Mouse (Mus musculus) midbrain, embryonic 12.5 days (tissue): ENCODE measurements around the gene Fkbp6. TPM values are rescaled to one million over a fixed set of nuclear protein-coding genes. Genes with fewer than 3 reads are reported as not detected.

Experiments
- ATAC-seq: fragments of 200-750 bp; cut with Nextera tagmentation; 2 replicates; pipeline ENCODE4 v1.8.0; 2017; ENCODE audit warnings: low read depth, moderate TSS enrichment, moderate library complexity; ENCODE audit not compliant: low FRiP score
- H3K27ac ChIP-seq: fragments of 300-500 bp; sonication (generic); replicated peaks from 2 replicates; pipeline ENCODE4 v1.5.1; 2016; ENCODE audit warnings: mild to moderate bottlenecking
- H3K27me3 ChIP-seq: fragments of 300-500 bp; sonication (generic); 2 replicates; pipeline ENCODE4 v1.6.1; 2016; ENCODE audit warnings: mild to moderate bottlenecking
- H3K36me3 ChIP-seq: fragments of 300-500 bp; sonication (generic); 2 replicates; pipeline ENCODE4 v1.6.1; 2016
- H3K4me1 ChIP-seq: fragments of 300-500 bp; sonication (generic); 2 replicates; pipeline ENCODE4 v1.6.1; 2016
- H3K4me2 ChIP-seq: fragments of 300-500 bp; sonication (generic); replicated peaks from 2 replicates; pipeline ENCODE4 v1.6.1; 2016; ENCODE audit warnings: mild to moderate bottlenecking, moderate library complexity
- H3K4me3 ChIP-seq: fragments of 300-500 bp; sonication (generic); 2 replicates; pipeline ENCODE4 v1.5.1; 2016; ENCODE audit warnings: mild to moderate bottlenecking
- H3K9ac ChIP-seq: fragments of 300-500 bp; sonication (generic); replicated peaks from 2 replicates; pipeline ENCODE4 v1.6.1; 2016; ENCODE audit warnings: mild to moderate bottlenecking, moderate library complexity
- H3K9me3 ChIP-seq: fragments of 300-500 bp; sonication (generic); 2 replicates; pipeline ENCODE4 v1.6.1; 2016; ENCODE audit warnings: mild to moderate bottlenecking
- WGBS: fragments of 180-500 bp; shearing (Covaris S2); methylation state at CpG from one replicate; pipeline ENCODE4 v1.1.7; 2016; 5-methylcytosine and 5-hydroxymethylcytosine counted together
- polyA plus RNA-seq: library from polyadenylated mRNA; unstranded; fragments of >200 nt; fragmentation: Nextera tagmentation; extraction: Ambion mirVana; gene quantifications from 2 replicates; pipeline ENCODE4 v1.2.1, GENCODE M21; 2016

Gene Fkbp6
- polyA plus RNA-seq, 1 experiment from 2014 or later = not detected

- Histone ChIP-seq H3K36me3 (no peaks in the 10 kb centered on the region), H3K27ac (no peak overlapping the region), H3K9ac (no peak overlapping the region), H3K4me3 (no peak overlapping the region), H3K4me2 (no peak overlapping the region), H3K4me1 (peaks cover 26% of the 10 kb centered on the region), H3K27me3 (no peaks in the 10 kb centered on the region), H3K9me3 (no peaks in the 10 kb centered on the region)
- ATAC-seq = no peak
- WGBS = 91% methylated on average over 4 of the region's 4 CpGs
Observed at GRCm38 (mm10) chr5:135270361-135270760, 79.5 kb downstream of the Fkbp6 start.

DNA sequence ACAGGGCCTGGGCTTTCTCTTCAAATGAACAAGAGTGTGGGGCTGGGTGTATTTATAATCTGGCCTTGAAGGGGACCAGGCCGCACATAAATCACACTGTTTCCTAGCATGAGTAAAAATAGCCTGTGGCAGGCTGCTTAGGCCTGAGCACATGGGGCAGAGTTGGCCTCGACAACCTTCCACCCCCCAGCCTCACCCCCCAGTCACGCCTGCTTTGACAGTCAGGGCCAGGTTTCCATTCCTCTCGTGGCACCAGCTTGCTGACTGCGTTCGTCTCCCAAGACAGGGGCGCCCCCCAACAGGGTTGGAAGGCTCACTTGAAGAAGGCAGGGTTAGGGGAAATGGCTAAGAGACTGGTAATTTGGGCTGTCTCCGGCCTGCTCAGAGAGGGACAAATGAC is 80.4 kb downstream of the Fkbp6 start:
- Histone ChIP-seq H3K9ac (no peak overlapping the region), H3K4me1 (peaks cover 20% of the 10 kb centered on the region), H3K4me3 (no peak overlapping the region), H3K4me2 (no peak overlapping the region), H3K27ac (no peak overlapping the region), H3K36me3 (no peaks in the 10 kb centered on the region), H3K9me3 (no peaks in the 10 kb centered on the region), H3K27me3 (no peaks in the 10 kb centered on the region)
- WGBS = 85% methylated on average over 8 of the region's 8 CpGs
- ATAC-seq = no peak

GRCm38 (mm10) chr5:135264548-135264947 is 85.3 kb downstream of the Fkbp6 start:
- Histone ChIP-seq H3K9ac (no peak overlapping the region), H3K4me2 (no peak overlapping the region), H3K36me3 (no peaks in the 10 kb centered on the region), H3K27ac (peak overlapping the region; percentile 56), H3K9me3 (no peaks in the 10 kb centered on the region), H3K4me3 (no peak overlapping the region), H3K27me3 (0 out of 2 replicates have a peak, but pooled peaks cover 3% of the 10 kb centered on the region), H3K4me1 (peaks cover 22% of the 10 kb centered on the region)
- 50% methylated on average over 9 of the region's 9 CpGs for WGBS
- no peak for ATAC-seq

GRCm38 (mm10) chr5:135263866-135264503 is 85.9 kb downstream of the Fkbp6 start:
- Histone ChIP-seq H3K9ac (no peak overlapping the region), H3K9me3 (no peaks in the 10 kb centered on the region), H3K4me2 (peak overlapping the region; percentile 28), H3K4me3 (no peak overlapping the region), H3K4me1 (peaks cover 23% of the 10 kb centered on the region), H3K27ac (peak overlapping the region; percentile 56), H3K27me3 (0 out of 2 replicates have a peak, but pooled peaks cover 3% of the 10 kb centered on the region), H3K36me3 (no peaks in the 10 kb centered on the region)
- WGBS = 22% methylated on average over 17 of the region's 17 CpGs
- ATAC-seq = peak; percentile 71

GRCm38 (mm10) chr5:135258280-135259150 is 91.3 kb downstream of the Fkbp6 start:
- H3K9ac ChIP-seq = peak overlapping the region; percentile 45
- peak overlapping the region; percentile 47 for H3K4me2 ChIP-seq
- peak overlapping the region; percentile 21 for H3K4me3 ChIP-seq
- H3K27ac ChIP-seq = peak overlapping the region; percentile 89
- peaks cover 7% of the 10 kb centered on the region; the same call in 1 of the 2 replicates for H3K9me3 ChIP-seq
- ATAC-seq = no peak
- 9% methylated on average over 30 of the region's 30 CpGs for WGBS
- H3K4me1 ChIP-seq = peaks cover 33% of the 10 kb centered on the region
- 0 out of 2 replicates have a peak, but pooled peaks cover 3% of the 10 kb centered on the region for H3K27me3 ChIP-seq
- H3K36me3 ChIP-seq = no peaks in the 10 kb centered on the region

DNA sequence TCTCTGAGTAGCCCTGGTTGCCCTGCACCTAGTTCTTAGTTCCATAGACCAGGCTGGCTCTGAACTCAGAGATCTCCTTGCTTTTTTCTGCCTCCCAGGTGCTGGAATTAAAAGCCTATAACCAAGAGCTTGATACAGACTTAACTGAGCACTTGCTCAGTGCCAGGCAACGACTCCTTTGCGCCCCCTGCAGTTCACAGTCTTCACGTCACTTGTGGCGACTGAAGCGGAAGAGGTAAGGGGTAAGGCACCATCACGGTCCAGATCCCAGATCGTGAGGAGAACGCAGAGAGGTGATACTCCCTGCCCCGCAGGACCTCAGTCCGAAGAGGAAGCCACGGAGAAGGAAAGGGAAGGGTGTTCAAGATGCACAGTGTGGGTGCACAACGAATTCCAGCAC is 92.3 kb downstream of the Fkbp6 start:
- Histone ChIP-seq H3K9ac (no peak overlapping the region), H3K9me3 (peaks cover 7% of the 10 kb centered on the region; the same call in 1 of the 2 replicates), H3K4me3 (no peak overlapping the region), H3K4me2 (no peak overlapping the region), H3K27ac (peak overlapping the region; percentile 89; the same call in 1 of the 2 replicates), H3K27me3 (0 out of 2 replicates have a peak, but pooled peaks cover 3% of the 10 kb centered on the region), H3K4me1 (peaks cover 41% of the 10 kb centered on the region), H3K36me3 (no peaks in the 10 kb centered on the region)
- ATAC-seq = no peak
- WGBS = 83% methylated on average over 12 of the region's 12 CpGs

- Histone ChIP-seq H3K36me3 (no peaks in the 10 kb centered on the region), H3K9me3 (peaks cover 7% of the 10 kb centered on the region; the same call in 1 of the 2 replicates), H3K27ac (no peak overlapping the region), H3K9ac (no peak overlapping the region), H3K4me1 (peaks cover 45% of the 10 kb centered on the region), H3K4me2 (no peak overlapping the region), H3K4me3 (no peak overlapping the region), H3K27me3 (0 out of 2 replicates have a peak, but pooled peaks cover 3% of the 10 kb centered on the region)
- ATAC-seq = no peak
- 95% methylated on average over 3 of the region's 3 CpGs for WGBS
Observed at GRCm38 (mm10) chr5:135256166-135256565, 93.7 kb downstream of the Fkbp6 start.

DNA sequence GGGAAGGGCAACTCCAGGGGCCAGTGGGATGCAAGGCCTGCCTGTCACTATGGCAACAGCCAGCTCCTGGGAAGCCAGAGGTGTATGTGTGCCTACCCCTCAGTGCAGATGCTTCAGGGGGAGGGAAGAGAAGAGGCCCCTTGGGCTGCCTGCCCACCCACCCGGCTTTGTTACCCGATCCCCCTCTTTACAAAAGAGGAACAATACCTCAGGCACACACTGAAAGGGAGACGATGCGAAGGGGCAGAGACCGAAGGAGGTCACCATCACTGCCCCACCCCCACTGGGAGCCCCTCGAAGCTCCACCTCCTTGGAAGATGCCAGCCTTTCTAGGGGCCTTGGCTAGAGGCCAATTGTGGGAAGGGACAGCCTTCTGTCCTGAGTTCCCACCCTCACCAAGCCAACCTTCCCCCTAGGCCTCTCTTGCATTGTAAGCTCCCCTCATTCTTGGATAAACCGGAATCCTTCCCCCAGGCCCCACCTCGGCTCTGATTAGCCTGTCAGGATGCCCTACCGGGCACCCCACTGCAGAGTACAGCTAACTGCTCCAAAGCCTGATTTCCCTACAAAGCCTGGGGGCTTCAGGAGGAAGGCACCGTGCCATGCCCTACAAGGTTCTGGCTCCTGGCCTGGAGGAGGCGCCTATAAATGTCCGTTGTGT is 96.0 kb downstream of the Fkbp6 start:
- peaks cover 52% of the 10 kb centered on the region for H3K4me1 ChIP-seq
- H3K9me3 ChIP-seq = peaks cover 7% of the 10 kb centered on the region; the same call in 1 of the 2 replicates
- H3K4me2 ChIP-seq = peak overlapping the region; percentile 28
- H3K27ac ChIP-seq = peak overlapping the region; percentile 93
- ATAC-seq = peak; percentile 86
- no peak overlapping the region for H3K9ac ChIP-seq
- no peak overlapping the region for H3K4me3 ChIP-seq
- no peaks in the 10 kb centered on the region for H3K36me3 ChIP-seq
- WGBS = 2% methylated on average over 12 of the region's 12 CpGs
- peaks cover 13% of the 10 kb centered on the region for H3K27me3 ChIP-seq

DNA sequence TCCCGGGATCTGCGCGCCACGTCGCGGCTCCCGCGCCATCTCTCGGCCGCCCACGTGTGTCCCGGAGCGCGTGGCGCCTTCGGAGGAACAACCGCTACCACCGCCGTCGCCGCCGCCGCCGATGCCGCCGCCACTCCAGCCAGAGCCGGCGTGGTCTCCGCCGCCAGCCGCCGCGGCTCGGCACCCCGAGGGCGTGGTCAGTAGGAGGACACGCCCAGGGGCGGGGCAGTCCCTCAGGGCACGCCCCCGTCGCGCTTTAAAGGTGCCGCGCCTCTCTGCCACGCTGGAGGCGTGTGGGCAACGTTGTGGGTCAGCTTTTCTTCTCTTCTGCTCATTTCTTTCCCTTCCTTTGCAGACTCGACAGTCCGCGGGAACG is 98.8 kb downstream of the Fkbp6 start, which contains the start of gene Fzd9:
TSS of gene Fzd9 (minus strand) at position 152 of the 376 bp plus-strand sequence.
- H3K27me3 ChIP-seq = peaks cover 20% of the 10 kb centered on the region
- peak within 1 kb of the TSS; percentile 63 for H3K4me3 ChIP-seq
- peaks cover 5% of the 10 kb centered on the region for H3K36me3 ChIP-seq
- peak within 1 kb of the TSS; percentile 94 for H3K4me2 ChIP-seq
- H3K9ac ChIP-seq = peak within 1 kb of the TSS; percentile 75
- peaks cover 1% of the 10 kb centered on the region; the same call in 1 of the 2 replicates for H3K9me3 ChIP-seq
- H3K4me1 ChIP-seq = peaks cover 69% of the 10 kb centered on the region
- H3K27ac ChIP-seq = peak within 1 kb of the TSS; percentile 35; the same call in 1 of the 2 replicates
- under 1% methylated on average over 51 of the region's 51 CpGs for WGBS
- ATAC-seq = peak; percentile 59

DNA sequence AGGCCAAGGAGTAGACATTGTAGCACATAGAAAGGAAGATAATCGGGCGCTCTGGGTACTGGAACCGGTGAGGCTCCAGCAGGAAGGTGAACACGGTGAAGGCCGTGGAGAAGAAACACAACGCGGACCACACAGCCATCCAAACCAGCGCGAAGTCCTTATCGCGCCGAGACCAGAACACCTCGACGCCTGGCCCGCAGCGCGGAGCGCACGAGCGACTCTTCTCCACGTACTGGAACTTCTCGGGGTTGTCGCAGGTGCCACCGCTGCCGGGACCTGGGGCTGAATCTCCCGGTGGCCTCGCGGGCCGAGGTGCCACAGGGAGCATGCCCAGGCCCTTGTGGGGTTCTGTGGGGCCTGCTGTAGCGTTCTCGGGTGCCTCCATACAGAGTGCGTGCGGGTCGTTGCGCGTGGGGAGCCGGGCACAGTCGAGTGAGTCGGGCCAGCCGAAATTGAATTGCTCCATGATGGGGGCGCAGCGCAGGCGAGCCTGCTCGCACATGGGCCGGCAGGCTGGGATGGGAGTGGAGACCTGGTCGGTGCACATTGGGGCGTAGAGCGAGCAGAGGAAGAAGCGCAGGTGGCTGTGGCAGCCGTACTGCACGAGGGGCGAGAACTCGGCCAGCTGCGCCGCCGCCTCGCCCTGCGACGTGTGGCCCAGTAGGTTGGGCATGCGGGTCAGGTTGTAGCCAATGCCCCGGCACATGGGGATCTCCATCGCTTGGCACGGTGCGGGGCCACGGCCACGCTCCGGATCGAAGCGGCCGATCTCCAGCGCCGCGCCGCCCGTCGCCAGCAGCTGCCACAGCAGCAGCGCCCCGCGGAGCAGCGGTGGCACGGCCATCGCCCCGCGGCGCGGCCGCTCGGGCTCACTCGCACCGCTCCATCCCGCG is 99.4 kb downstream of the Fkbp6 start:
- Histone ChIP-seq H3K27me3 (peaks cover 20% of the 10 kb centered on the region), H3K36me3 (peaks cover 11% of the 10 kb centered on the region), H3K27ac (peak overlapping the region; percentile 35; the same call in 1 of the 2 replicates), H3K4me1 (peaks cover 69% of the 10 kb centered on the region), H3K4me2 (peak overlapping the region; percentile 94), H3K9me3 (no peaks in the 10 kb centered on the region), H3K9ac (peak overlapping the region; percentile 75), H3K4me3 (peak overlapping the region; percentile 63)
- ATAC-seq = peak; percentile 24
- 2% methylated on average over 74 of the region's 92 CpGs for WGBS
